Mouse (Mus musculus): ENCODE data around the gene Agtrap.

Gene Agtrap

GRCm38 (mm10) chr4:148107621-148108291 is 19.9 kb upstream of the Agtrap start:
- CTCF ChIA-PET: no interaction called here

GRCm38 (mm10) chr4:148104146-148104545 is 16.3 kb upstream of the Agtrap start:
- CTCF ChIA-PET: no interaction called here

GRCm38 (mm10) chr4:148101801-148102527 is 14.1 kb upstream of the Agtrap start:
- CTCF ChIA-PET: no interaction called here

- CTCF ChIA-PET: no interaction called here
Measured at GRCm38 (mm10) chr4:148098666-148099065, 10.8 kb upstream of the Agtrap start.

GRCm38 (mm10) chr4:148097936-148098335 is 10.1 kb upstream of the Agtrap start:
- CTCF ChIA-PET: no interaction called here

- CTCF ChIA-PET: no interaction called here
Measured at GRCm38 (mm10) chr4:148095081-148095480, 7.2 kb upstream of the Agtrap start.

- CTCF ChIA-PET: no interaction called here
Measured at GRCm38 (mm10) chr4:148094161-148094560, 6.3 kb upstream of the Agtrap start.

- CTCF ChIA-PET: interaction anchor here (0.6 kb wide), 1 partner anchor 28 kb away, joined by 3 read pairs; no protein-coding TSS in a partner anchor
Measured at GRCm38 (mm10) chr4:148092551-148093271, 4.9 kb upstream of the Agtrap start.

GRCm38 (mm10) chr4:148091181-148091580 is 3.4 kb upstream of the Agtrap start:
- CTCF ChIA-PET: no interaction called here

GRCm38 (mm10) chr4:148089166-148089565 is 1.3 kb upstream of the Agtrap start:
- CTCF ChIA-PET: no interaction called here

- CTCF ChIA-PET: no interaction called here
Measured at GRCm38 (mm10) chr4:148087091-148087906, 532 bp downstream of the Agtrap start.

- CTCF ChIA-PET: no interaction called here
Measured at GRCm38 (mm10) chr4:148085907-148086305, 1.9 kb downstream of the Agtrap start.

GRCm38 (mm10) chr4:148085131-148085906 is 2.5 kb downstream of the Agtrap start:
- CTCF ChIA-PET: no interaction called here

- CTCF ChIA-PET: no interaction called here
Measured at GRCm38 (mm10) chr4:148084261-148084714, 3.5 kb downstream of the Agtrap start.

- CTCF ChIA-PET: no interaction called here
Measured at GRCm38 (mm10) chr4:148083176-148083899, 4.5 kb downstream of the Agtrap start.

GRCm38 (mm10) chr4:148082257-148083044 is 5.4 kb downstream of the Agtrap start:
- CTCF ChIA-PET: no interaction called here

- CTCF ChIA-PET: interaction anchor here (0.7 kb wide), 1 partner anchor 162 kb away, joined by 3 read pairs; no protein-coding TSS in a partner anchor
Measured at GRCm38 (mm10) chr4:148081201-148081600, 6.6 kb downstream of the Agtrap start.

GRCm38 (mm10) chr4:148080597-148080973 is 7.2 kb downstream of the Agtrap start:
- CTCF ChIA-PET: no interaction called here

- CTCF ChIA-PET: no interaction called here
Measured at GRCm38 (mm10) chr4:148079944-148080596, 7.8 kb downstream of the Agtrap start.
